Mouse (Mus musculus) heart, embryonic 16.5 days (tissue): ENCODE data around the gene Gm33543. TPM values are rescaled to one million over a fixed set of nuclear protein-coding genes. Genes with fewer than 3 reads are reported as not detected.
A peak's percentile ranks its signal among the peaks of the same experiment; 100 is the strongest.

Experiments used
- ATAC-seq: fragments of 200-750 bp; cut with Nextera tagmentation; replicated peaks from 2 replicates; pipeline ENCODE4 v1.8.0; 2017; ENCODE audit warnings: moderate number of reproducible peaks; ENCODE audit not compliant: insufficient read depth, low FRiP score; ENCODE audit errors: extremely low read depth
- H3K27ac ChIP-seq: fragments of 300-500 bp; sonication (generic); 2 replicates; pipeline ENCODE4 v1.5.1; 2014; ENCODE audit warnings: mild to moderate bottlenecking, low read length, control low read depth, moderate library complexity
- H3K27me3 ChIP-seq: fragments of 300-500 bp; sonication (generic); 2 replicates; pipeline ENCODE4 v1.6.1; 2014; ENCODE audit warnings: low read length, mixed read lengths; ENCODE audit not compliant: control insufficient read depth, insufficient read depth
- H3K36me3 ChIP-seq: fragments of 300-500 bp; sonication (generic); 2 replicates; pipeline ENCODE4 v1.6.1; 2014; ENCODE audit not compliant: control insufficient read depth, insufficient read depth
- H3K4me1 ChIP-seq: fragments of 300-500 bp; sonication (generic); 2 replicates; pipeline ENCODE4 v1.6.1; 2014; ENCODE audit warnings: low read length, mixed read lengths; ENCODE audit not compliant: control insufficient read depth, insufficient read depth
- H3K4me2 ChIP-seq: fragments of 300-500 bp; sonication (generic); 2 replicates; pipeline ENCODE4 v1.6.1; 2014; ENCODE audit warnings: low read depth, mild to moderate bottlenecking, control low read depth, low read length
- H3K4me3 ChIP-seq: fragments of 300-500 bp; sonication (generic); 2 replicates; pipeline ENCODE4 v1.5.1; 2014; ENCODE audit warnings: mild to moderate bottlenecking, control low read depth, low read length
- H3K9ac ChIP-seq: fragments of 300-500 bp; sonication (generic); 2 replicates; pipeline ENCODE4 v1.6.1; 2014; ENCODE audit warnings: low read length, control low read depth
- H3K9me3 ChIP-seq: fragments of 300-500 bp; sonication (generic); replicated peaks from 2 replicates; pipeline ENCODE4 v1.6.1; 2016; ENCODE audit warnings: low read length; ENCODE audit not compliant: control insufficient read depth
- WGBS: fragments of 180-500 bp; shearing (Covaris S2); extraction: QIAGEN DNeasy Blood & Tissue Kit; methylation state at CpG from one replicate; pipeline ENCODE4 v1.1.7; 2014; 5-methylcytosine and 5-hydroxymethylcytosine counted together
- polyA plus RNA-seq: library from polyadenylated mRNA; unstranded; fragments of >200 nt; fragmentation: Nextera tagmentation; extraction: Ambion mirVana; gene quantifications from 2 replicates; pipeline ENCODE4 v1.2.1, GENCODE M21; 2015

Gene Gm33543
- polyA plus RNA-seq, 1 experiment from 2014 or later = not detected

GRCm38 (mm10) chr10:95867596-95867995 is 24.9 kb upstream of the Gm33543 start:
- H3K4me2 ChIP-seq = no peak overlapping the region
- no peaks in the 10 kb centered on the region for H3K36me3 ChIP-seq
- H3K9ac ChIP-seq = no peak overlapping the region
- H3K27ac ChIP-seq = no peak overlapping the region
- ATAC-seq = no peak
- whole genome bisulfite sequencing = 86% methylated on average over 2 of the region's 2 CpGs
- no peaks in the 10 kb centered on the region for H3K27me3 ChIP-seq
- no peak overlapping the region for H3K4me3 ChIP-seq
- H3K9me3 ChIP-seq = no peaks in the 10 kb centered on the region
- peaks cover 11% of the 10 kb centered on the region for H3K4me1 ChIP-seq

GRCm38 (mm10) chr10:95864349-95865124 is 21.8 kb upstream of the Gm33543 start:
- Histone ChIP-seq H3K9me3 (no peaks in the 10 kb centered on the region), H3K36me3 (no peaks in the 10 kb centered on the region), H3K4me3 (no peak overlapping the region), H3K4me1 (peaks cover 11% of the 10 kb centered on the region), H3K27ac (peak overlapping the region; percentile 76), H3K27me3 (no peaks in the 10 kb centered on the region), H3K9ac (no peak overlapping the region), H3K4me2 (no peak overlapping the region)
- peak; percentile 99 for ATAC-seq
- WGBS = 39% methylated on average over 11 of the region's 11 CpGs

- Histone ChIP-seq H3K9me3 (no peaks in the 10 kb centered on the region), H3K27me3 (no peaks in the 10 kb centered on the region), H3K9ac (no peak overlapping the region), H3K4me3 (no peak overlapping the region), H3K4me1 (peaks cover 11% of the 10 kb centered on the region), H3K27ac (no peak overlapping the region), H3K36me3 (no peaks in the 10 kb centered on the region), H3K4me2 (no peak overlapping the region)
- 70% methylated on average over 3 of the region's 3 CpGs for WGBS
- ATAC-seq = no peak
Observed at GRCm38 (mm10) chr10:95862664-95863063, 19.9 kb upstream of the Gm33543 start.

GRCm38 (mm10) chr10:95858164-95858563 is 15.4 kb upstream of the Gm33543 start:
- no peak for ATAC-seq
- WGBS = 44% methylated on average over 2 of the region's 2 CpGs

GRCm38 (mm10) chr10:95855411-95855810 is 12.7 kb upstream of the Gm33543 start:
- H3K9ac ChIP-seq = no peak overlapping the region
- no peak for ATAC-seq
- 93% methylated on average over 6 of the region's 6 CpGs for WGBS
- H3K27ac ChIP-seq = no peak overlapping the region
- H3K36me3 ChIP-seq = no peaks in the 10 kb centered on the region
- H3K9me3 ChIP-seq = no peaks in the 10 kb centered on the region
- H3K4me3 ChIP-seq = no peak overlapping the region
- H3K4me2 ChIP-seq = no peak overlapping the region
- no peaks in the 10 kb centered on the region for H3K27me3 ChIP-seq
- no peaks in the 10 kb centered on the region for H3K4me1 ChIP-seq

More at GRCm38 (mm10) chr10:95858164-95858563, 15.4 kb upstream of the Gm33543 start:
- no peak overlapping the region for H3K27ac ChIP-seq
- H3K9me3 ChIP-seq = no peaks in the 10 kb centered on the region
- H3K36me3 ChIP-seq = no peaks in the 10 kb centered on the region
- no peak overlapping the region for H3K4me3 ChIP-seq
- H3K4me1 ChIP-seq = no peaks in the 10 kb centered on the region
- no peaks in the 10 kb centered on the region for H3K27me3 ChIP-seq
- H3K9ac ChIP-seq = no peak overlapping the region
- no peak overlapping the region for H3K4me2 ChIP-seq

GRCm38 (mm10) chr10:95850504-95850903 is 7.8 kb upstream of the Gm33543 start:
- Histone ChIP-seq H3K4me2 (no peak overlapping the region), H3K9ac (no peak overlapping the region), H3K27ac (no peak overlapping the region), H3K36me3 (no peaks in the 10 kb centered on the region), H3K4me3 (no peak overlapping the region), H3K27me3 (no peaks in the 10 kb centered on the region), H3K9me3 (no peaks in the 10 kb centered on the region), H3K4me1 (no peaks in the 10 kb centered on the region)
- no peak for ATAC-seq
- 51% methylated on average over 3 of the region's 3 CpGs for WGBS

GRCm38 (mm10) chr10:95846739-95847138 is 4.0 kb upstream of the Gm33543 start:
- WGBS = 68% methylated on average over 3 of the region's 3 CpGs
- H3K36me3 ChIP-seq = no peaks in the 10 kb centered on the region
- no peak for ATAC-seq

GRCm38 (mm10) chr10:95846281-95846680 is 3.6 kb upstream of the Gm33543 start:
- Histone ChIP-seq H3K36me3 (no peaks in the 10 kb centered on the region), H3K4me1 (no peaks in the 10 kb centered on the region), H3K4me3 (no peak overlapping the region), H3K4me2 (no peak overlapping the region), H3K9ac (no peak overlapping the region), H3K27ac (no peak overlapping the region), H3K27me3 (no peaks in the 10 kb centered on the region), H3K9me3 (no peaks in the 10 kb centered on the region)
- ATAC-seq = no peak

More at GRCm38 (mm10) chr10:95846739-95847138, 4.0 kb upstream of the Gm33543 start:
- H3K27ac ChIP-seq = no peak overlapping the region
- no peak overlapping the region for H3K9ac ChIP-seq
- no peak overlapping the region for H3K4me2 ChIP-seq
- no peaks in the 10 kb centered on the region for H3K27me3 ChIP-seq
- no peaks in the 10 kb centered on the region for H3K4me1 ChIP-seq
- no peaks in the 10 kb centered on the region for H3K9me3 ChIP-seq
- no peak overlapping the region for H3K4me3 ChIP-seq

GRCm38 (mm10) chr10:95843878-95844277 is 1.1 kb upstream of the Gm33543 start:
- H3K27me3 ChIP-seq = no peaks in the 10 kb centered on the region
- H3K4me3 ChIP-seq = no peak overlapping the region
- H3K36me3 ChIP-seq = no peaks in the 10 kb centered on the region
- no peak overlapping the region for H3K9ac ChIP-seq
- no peaks in the 10 kb centered on the region; the same call in 1 of the 2 replicates for H3K4me1 ChIP-seq
- H3K9me3 ChIP-seq = no peaks in the 10 kb centered on the region
- H3K27ac ChIP-seq = no peak overlapping the region
- ATAC-seq = no peak
- 79% methylated on average over 1 of the region's 1 CpGs for WGBS
- H3K4me2 ChIP-seq = no peak overlapping the region
